Mouse (Mus musculus) heart, postnatal 0 days (tissue): ENCODE measurements around the gene Dennd1a.
"Not testable (repeated sequence)": the region's sequence is repeated elsewhere in the genome, so short reads cannot be mapped to it uniquely, and the experiment has no call there.

Experiments
- CTCF ChIP-seq: IDR thresholded peaks from 2 replicates; pipeline ENCODE4 v1.5.1; 2016; ENCODE audit warnings: antibody characterized with exemption, control low read depth, low read depth
- EP300 ChIP-seq: IDR thresholded peaks from 2 replicates; pipeline ENCODE4 v1.6.1; 2016; ENCODE audit warnings: antibody characterized with exemption, low read depth

GRCm38 (mm10) chr2:37936922-37937321 lies 350.3 kb downstream of the Dennd1a start:
- TF ChIP-seq CTCF, EP300: not testable (repeated sequence)
